Mouse (Mus musculus): ENCODE measurements at regions not wholly inside any gene's neighbourhood (a gene's known extent, or its start where the extent isn't known, plus 50 kb on each side); places are given as distances from the start of the nearest gene placed in this dataset.

- ATAC-seq (ENCODE audit: insufficient number of reproducible peaks, insufficient read depth, low FRiP score, low TSS enrichment), result no peak
- no peak overlapping the region for H3K4me3 ChIP-seq
- 83% methylated on average over 3 of the region's 3 CpGs for WGBS
- no peaks in the 10 kb centered on the region for H3K27me3 ChIP-seq
- no peaks in the 10 kb centered on the region for H3K36me3 ChIP-seq
- H3K27ac ChIP-seq, result no peak overlapping the region
- H3K9me3 ChIP-seq, result no peaks in the 10 kb centered on the region
- H3K4me2 ChIP-seq (replicated peaks), result no peak overlapping the region
- no peak overlapping the region for H3K9ac ChIP-seq
- no peaks in the 10 kb centered on the region for H3K4me1 ChIP-seq
Observed at GRCm38 (mm10) chr13:112052456-112052855, 235.8 kb upstream of the Ankrd55 start.

DNA sequence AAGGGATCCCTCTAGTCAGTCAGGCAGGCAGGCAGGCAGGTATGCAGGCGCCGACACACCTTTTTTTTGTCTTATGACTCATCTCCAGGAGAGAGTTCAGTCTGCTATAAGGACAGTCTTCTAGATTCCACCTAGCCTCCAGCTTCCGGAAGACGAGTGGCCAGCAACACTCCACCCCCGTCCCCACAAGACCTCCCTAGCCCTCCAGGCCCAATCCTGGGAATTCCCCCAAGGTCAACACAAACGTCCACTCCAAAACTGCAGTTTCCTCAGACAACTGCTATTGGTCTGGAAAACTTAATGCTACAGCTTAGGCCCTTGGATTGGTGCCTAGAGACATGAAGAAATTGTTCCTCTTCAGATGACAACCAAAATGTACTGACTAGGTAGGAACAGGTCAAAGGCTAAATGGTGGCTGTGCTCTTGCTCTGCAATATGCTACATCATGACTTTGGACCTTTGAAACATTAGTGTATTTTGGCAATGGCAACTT, 233.3 kb upstream of the Ankrd55 start:
- no peak overlapping the region for H3K9ac ChIP-seq
- no peaks in the 10 kb centered on the region for H3K36me3 ChIP-seq
- no peaks in the 10 kb centered on the region for H3K4me1 ChIP-seq
- no peak overlapping the region for H3K27ac ChIP-seq
- no peaks in the 10 kb centered on the region for H3K9me3 ChIP-seq
- no peaks in the 10 kb centered on the region for H3K27me3 ChIP-seq
- no peak overlapping the region for H3K4me2 ChIP-seq (replicated peaks)
- 75% methylated on average over 6 of the region's 6 CpGs for WGBS
- H3K4me3 ChIP-seq, result no peak overlapping the region
- no peak for ATAC-seq (ENCODE audit: insufficient number of reproducible peaks, insufficient read depth, low FRiP score, low TSS enrichment)

DNA sequence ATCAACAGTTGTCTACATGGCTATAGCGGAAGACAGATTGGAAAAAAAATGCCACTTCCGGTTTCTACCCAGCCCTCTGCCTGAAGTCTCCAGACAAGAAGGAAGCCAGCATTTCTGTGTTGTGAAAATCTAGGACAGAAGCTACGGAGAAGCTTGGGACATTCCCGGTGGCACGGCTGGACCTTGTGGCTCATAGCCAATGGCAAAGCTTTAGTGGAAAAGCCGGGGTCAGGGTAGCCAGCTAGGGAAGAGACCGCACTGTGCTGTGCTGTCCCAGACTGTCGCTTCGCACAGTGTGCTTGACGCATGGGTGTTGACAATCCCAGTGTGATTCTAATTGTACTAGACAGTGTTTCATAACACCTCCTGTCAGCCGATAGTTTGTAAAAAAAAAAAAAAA, 230.0 kb upstream of the Ankrd55 start:
- Histone ChIP-seq H3K9me3 (no peaks in the 10 kb centered on the region), H3K4me2 (replicated peaks) (no peak overlapping the region), H3K27ac (no peak overlapping the region), H3K4me1 (peaks cover 5% of the 10 kb centered on the region), H3K4me3 (no peak overlapping the region), H3K27me3 (no peaks in the 10 kb centered on the region), H3K36me3 (no peaks in the 10 kb centered on the region), H3K9ac (no peak overlapping the region)
- 79% methylated on average over 11 of the region's 11 CpGs for WGBS
- ATAC-seq (ENCODE audit: insufficient number of reproducible peaks, insufficient read depth, low FRiP score, low TSS enrichment), result no peak

GRCm38 (mm10) chr13:112058771-112059170, 229.5 kb upstream of the Ankrd55 start:
- H3K4me1 ChIP-seq, result peaks cover 10% of the 10 kb centered on the region
- WGBS, result 78% methylated on average over 6 of the region's 6 CpGs
- H3K9me3 ChIP-seq, result no peaks in the 10 kb centered on the region

GRCm38 (mm10) chr13:112062024-112062423, 226.2 kb upstream of the Ankrd55 start:
- no peak overlapping the region for H3K4me3 ChIP-seq
- no peak overlapping the region for H3K27ac ChIP-seq
- 91% methylated on average over 8 of the region's 8 CpGs for WGBS
- H3K4me2 ChIP-seq (replicated peaks), result no peak overlapping the region
- no peaks in the 10 kb centered on the region for H3K9me3 ChIP-seq
- H3K36me3 ChIP-seq, result no peaks in the 10 kb centered on the region
- ATAC-seq (ENCODE audit: insufficient number of reproducible peaks, insufficient read depth, low FRiP score, low TSS enrichment), result no peak
- H3K4me1 ChIP-seq, result peaks cover 15% of the 10 kb centered on the region
- no peaks in the 10 kb centered on the region for H3K27me3 ChIP-seq
- H3K9ac ChIP-seq, result no peak overlapping the region

More at GRCm38 (mm10) chr13:112058771-112059170, 229.5 kb upstream of the Ankrd55 start:
- Histone ChIP-seq H3K36me3 (no peaks in the 10 kb centered on the region), H3K27me3 (no peaks in the 10 kb centered on the region), H3K4me3 (no peak overlapping the region), H3K4me2 (replicated peaks) (no peak overlapping the region), H3K9ac (no peak overlapping the region), H3K27ac (no peak overlapping the region)
- ATAC-seq (ENCODE audit: insufficient number of reproducible peaks, insufficient read depth, low FRiP score, low TSS enrichment), result no peak

DNA sequence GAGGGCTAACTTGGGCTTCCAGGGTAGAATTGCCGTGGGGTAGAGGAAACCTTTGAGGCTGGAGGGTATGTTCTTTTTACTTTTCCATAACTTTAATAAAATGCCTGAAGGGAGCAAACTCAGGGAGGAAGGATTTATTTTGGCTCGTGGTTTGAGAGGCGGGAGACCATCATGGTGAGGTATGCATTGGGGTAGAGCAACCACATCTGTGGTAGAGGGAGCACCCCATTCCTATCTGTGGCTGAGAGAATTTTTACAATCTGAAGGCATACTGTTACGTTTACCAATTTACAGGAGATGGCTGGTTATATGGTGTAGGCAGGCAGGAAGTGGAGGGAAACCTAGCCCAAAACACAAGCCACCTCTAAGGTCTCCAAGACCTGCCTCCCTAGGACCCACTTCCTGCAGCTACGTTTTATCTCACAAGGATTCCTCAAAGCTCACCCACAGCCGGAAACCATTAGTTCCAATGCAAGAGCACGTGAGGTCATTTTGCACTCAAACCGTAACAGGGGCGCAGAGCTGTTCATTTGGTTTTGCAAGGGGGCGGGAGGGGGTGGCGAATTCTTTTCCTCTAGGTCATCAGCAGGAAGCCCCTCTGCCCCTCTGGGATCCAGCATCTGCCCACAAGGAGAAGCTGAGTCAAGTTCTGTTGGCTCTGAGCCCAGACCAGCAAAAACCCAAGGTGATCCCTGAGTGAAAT, 224.7 kb upstream of the Ankrd55 start:
- H3K27me3 ChIP-seq, result no peaks in the 10 kb centered on the region
- H3K27ac ChIP-seq, result 0 out of 2 replicates have a peak overlapping the region, but pooled peaks have one; percentile 9
- no peak overlapping the region for H3K4me3 ChIP-seq
- H3K9me3 ChIP-seq, result no peaks in the 10 kb centered on the region
- H3K4me2 ChIP-seq (replicated peaks), result no peak overlapping the region; the same call in 1 of the 2 replicates
- WGBS, result 40% methylated on average over 11 of the region's 11 CpGs
- 0 out of 2 replicates have a peak, but pooled peaks have one; percentile 25 for ATAC-seq (ENCODE audit: insufficient number of reproducible peaks, insufficient read depth, low FRiP score, low TSS enrichment)
- H3K4me1 ChIP-seq, result peaks cover 15% of the 10 kb centered on the region
- H3K36me3 ChIP-seq, result no peaks in the 10 kb centered on the region
- no peak overlapping the region for H3K9ac ChIP-seq

- Histone ChIP-seq H3K4me2 (replicated peaks) (no peak overlapping the region), H3K27me3 (no peaks in the 10 kb centered on the region), H3K4me3 (no peak overlapping the region), H3K9me3 (no peaks in the 10 kb centered on the region), H3K27ac (no peak overlapping the region), H3K9ac (no peak overlapping the region), H3K36me3 (no peaks in the 10 kb centered on the region), H3K4me1 (peaks cover 15% of the 10 kb centered on the region)
- ATAC-seq (ENCODE audit: insufficient number of reproducible peaks, insufficient read depth, low FRiP score, low TSS enrichment), result no peak
- WGBS, result 87% methylated on average over 10 of the region's 10 CpGs
Observed at GRCm38 (mm10) chr13:112064681-112065080, 223.6 kb upstream of the Ankrd55 start.

DNA sequence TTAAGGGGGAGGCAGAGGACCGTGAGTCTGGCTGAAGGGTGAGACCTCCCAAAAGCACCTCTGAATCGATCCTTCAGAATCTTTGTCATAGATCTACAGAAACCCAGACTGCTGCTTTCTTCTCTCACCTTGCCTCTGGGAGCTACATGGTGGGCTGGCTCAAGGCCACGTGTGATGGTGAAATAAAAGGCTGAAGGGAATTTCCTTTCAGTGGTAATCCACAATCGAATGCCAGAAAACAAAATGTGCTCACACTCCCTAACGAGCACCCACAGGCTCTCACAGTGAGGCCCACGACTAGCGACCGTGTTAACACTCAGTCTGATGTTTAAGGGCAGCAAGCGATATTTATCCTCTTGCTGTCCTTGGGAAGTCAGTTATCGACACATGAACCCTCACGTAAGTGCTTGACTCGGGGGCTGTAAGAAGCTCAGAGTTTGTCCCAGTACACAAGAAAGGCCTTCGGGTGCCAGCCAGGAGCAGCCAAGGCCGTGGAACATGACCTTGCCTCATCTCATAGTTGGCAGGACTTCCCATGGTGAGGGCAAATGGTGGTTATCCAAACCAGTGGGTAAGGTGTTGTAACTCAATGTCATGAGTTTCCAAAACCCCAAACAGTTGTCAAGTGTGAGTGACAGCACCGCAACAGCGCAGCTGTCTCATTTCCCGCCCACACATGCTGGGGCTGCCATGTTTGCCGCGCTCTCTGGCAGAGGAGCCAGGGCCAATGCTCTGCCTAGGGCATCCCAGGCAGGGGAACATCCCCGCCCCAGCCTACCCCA, 221.0 kb upstream of the Ankrd55 start:
- Histone ChIP-seq H3K9ac (no peak overlapping the region), H3K36me3 (no peaks in the 10 kb centered on the region), H3K27ac (no peak overlapping the region), H3K4me2 (replicated peaks) (no peak overlapping the region), H3K4me1 (peaks cover 15% of the 10 kb centered on the region), H3K27me3 (no peaks in the 10 kb centered on the region), H3K4me3 (no peak overlapping the region), H3K9me3 (no peaks in the 10 kb centered on the region)
- ATAC-seq (ENCODE audit: insufficient number of reproducible peaks, insufficient read depth, low FRiP score, low TSS enrichment), result no peak
- 84% methylated on average over 20 of the region's 20 CpGs for WGBS

DNA sequence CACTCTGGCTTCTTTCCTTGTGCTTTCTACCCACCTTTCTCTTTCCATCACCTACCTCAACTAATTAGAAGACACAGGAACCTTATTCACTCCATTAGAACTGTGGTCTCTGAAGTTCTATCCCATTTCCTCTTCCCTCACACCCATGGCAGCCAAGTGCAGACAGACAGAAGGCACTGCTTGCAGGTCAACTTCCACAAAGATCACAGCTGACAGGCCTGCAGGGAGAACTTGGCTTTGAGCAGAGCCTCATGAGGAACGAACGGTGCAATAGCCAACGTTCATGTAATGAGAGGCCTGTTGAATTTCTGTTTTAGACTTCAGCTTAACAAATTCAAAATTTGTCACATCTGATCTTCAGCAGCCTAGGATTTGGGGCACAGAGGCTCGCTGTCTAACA, 217.5 kb upstream of the Ankrd55 start:
- Histone ChIP-seq H3K27ac (no peak overlapping the region), H3K4me1 (no peaks in the 10 kb centered on the region), H3K4me2 (replicated peaks) (no peak overlapping the region), H3K27me3 (no peaks in the 10 kb centered on the region), H3K36me3 (no peaks in the 10 kb centered on the region), H3K9ac (no peak overlapping the region), H3K9me3 (no peaks in the 10 kb centered on the region), H3K4me3 (no peak overlapping the region)
- no peak for ATAC-seq (ENCODE audit: insufficient number of reproducible peaks, insufficient read depth, low FRiP score, low TSS enrichment)
- WGBS, result 80% methylated on average over 4 of the region's 4 CpGs

- Histone ChIP-seq H3K9ac (no peak overlapping the region), H3K27ac (no peak overlapping the region), H3K27me3 (no peaks in the 10 kb centered on the region), H3K4me1 (no peaks in the 10 kb centered on the region), H3K4me3 (no peak overlapping the region), H3K9me3 (no peaks in the 10 kb centered on the region), H3K4me2 (replicated peaks) (no peak overlapping the region), H3K36me3 (no peaks in the 10 kb centered on the region)
- no peak for ATAC-seq (ENCODE audit: insufficient number of reproducible peaks, insufficient read depth, low FRiP score, low TSS enrichment)
- 83% methylated on average over 10 of the region's 10 CpGs for WGBS
Observed at GRCm38 (mm10) chr13:112071209-112071955, 216.9 kb upstream of the Ankrd55 start.

DNA sequence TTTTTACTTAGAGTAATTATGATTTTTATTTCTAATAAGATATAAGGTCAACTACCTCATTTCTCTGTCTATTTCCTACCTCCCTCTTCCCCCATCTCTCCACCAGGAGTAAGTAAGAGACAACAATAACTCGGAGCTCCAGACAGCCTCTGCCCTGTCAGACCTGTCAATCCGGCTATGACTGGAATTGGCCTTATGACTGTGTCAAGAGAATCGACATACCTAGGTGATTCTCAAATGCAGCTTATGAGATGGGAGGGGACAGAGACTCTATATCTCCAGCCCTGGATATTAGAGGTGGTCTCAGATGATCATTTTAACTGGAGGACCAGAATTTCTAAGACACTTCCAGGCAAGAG, 216.3 kb upstream of the Ankrd55 start:
- 88% methylated on average over 3 of the region's 3 CpGs for WGBS
- H3K4me1 ChIP-seq, result no peaks in the 10 kb centered on the region
- no peaks in the 10 kb centered on the region for H3K36me3 ChIP-seq
- ATAC-seq (ENCODE audit: insufficient number of reproducible peaks, insufficient read depth, low FRiP score, low TSS enrichment), result no peak
- no peaks in the 10 kb centered on the region for H3K27me3 ChIP-seq
- no peak overlapping the region for H3K9ac ChIP-seq
- H3K4me2 ChIP-seq (replicated peaks), result no peak overlapping the region
- H3K9me3 ChIP-seq, result no peaks in the 10 kb centered on the region
- H3K27ac ChIP-seq, result no peak overlapping the region
- no peak overlapping the region for H3K4me3 ChIP-seq

All from embryonic facial prominence, embryonic 12.5 days (tissue).